Mouse (Mus musculus) neural tube, embryonic 14.5 days (tissue): ENCODE data around the gene Klhl26. TPM values are rescaled to one million over a fixed set of nuclear protein-coding genes. Genes with fewer than 3 reads are reported as not detected.

Experiments used
- ATAC-seq: fragments of 200-750 bp; cut with Nextera tagmentation; 2 replicates; pipeline ENCODE4 v1.8.0; 2017; ENCODE audit warnings: low read depth, mild to moderate bottlenecking, moderate TSS enrichment, moderate library complexity
- H3K27ac ChIP-seq: fragments of 300-500 bp; sonication (generic); 2 replicates; pipeline ENCODE4 v1.5.1; 2014; ENCODE audit warnings: low read depth, mild to moderate bottlenecking, control low read depth, low read length, moderate library complexity, mixed read lengths
- H3K27me3 ChIP-seq: fragments of 300-500 bp; sonication (generic); 2 replicates; pipeline ENCODE4 v1.6.1; 2014; ENCODE audit warnings: low read length; ENCODE audit not compliant: control insufficient read depth, insufficient read depth
- H3K36me3 ChIP-seq: fragments of 300-500 bp; sonication (generic); 2 replicates; pipeline ENCODE4 v1.6.1; 2014; ENCODE audit warnings: low read length, mixed read lengths; ENCODE audit not compliant: control insufficient read depth, insufficient read depth
- H3K4me1 ChIP-seq: fragments of 300-500 bp; sonication (generic); 2 replicates; pipeline ENCODE4 v1.6.1; 2014; ENCODE audit warnings: low read length; ENCODE audit not compliant: control insufficient read depth, insufficient read depth
- H3K4me2 ChIP-seq: fragments of 300-500 bp; sonication (generic); 2 replicates; pipeline ENCODE4 v1.6.1; 2014; ENCODE audit warnings: mild to moderate bottlenecking, low read depth, low read length, control low read depth
- H3K4me3 ChIP-seq: fragments of 300-500 bp; sonication (generic); 2 replicates; pipeline ENCODE4 v1.5.1; 2014; ENCODE audit warnings: low read depth, low read length, control low read depth, mixed read lengths
- H3K9ac ChIP-seq: fragments of 300-500 bp; sonication (generic); replicated peaks from 2 replicates; pipeline ENCODE4 v1.6.1; 2014; ENCODE audit warnings: low read depth, mild to moderate bottlenecking, control low read depth, low read length, mixed read lengths
- H3K9me3 ChIP-seq: fragments of 300-500 bp; sonication (generic); 2 replicates; pipeline ENCODE4 v1.6.1; 2016; ENCODE audit warnings: low read length; ENCODE audit not compliant: control insufficient read depth
- WGBS: fragments of 180-500 bp; shearing (Covaris S2); extraction: QIAGEN DNeasy Blood & Tissue Kit; methylation state at CpG from one replicate; pipeline ENCODE4 v1.1.7; 2014; 5-methylcytosine and 5-hydroxymethylcytosine counted together
- polyA plus RNA-seq: library from polyadenylated mRNA; unstranded; fragments of >200 nt; fragmentation: Nextera tagmentation; extraction: Ambion mirVana; gene quantifications from 2 replicates; pipeline ENCODE4 v1.2.1, GENCODE M21; 2014

Gene Klhl26
- polyA plus RNA-seq, 1 experiment from 2014 or later, result 29.4 TPM

DNA sequence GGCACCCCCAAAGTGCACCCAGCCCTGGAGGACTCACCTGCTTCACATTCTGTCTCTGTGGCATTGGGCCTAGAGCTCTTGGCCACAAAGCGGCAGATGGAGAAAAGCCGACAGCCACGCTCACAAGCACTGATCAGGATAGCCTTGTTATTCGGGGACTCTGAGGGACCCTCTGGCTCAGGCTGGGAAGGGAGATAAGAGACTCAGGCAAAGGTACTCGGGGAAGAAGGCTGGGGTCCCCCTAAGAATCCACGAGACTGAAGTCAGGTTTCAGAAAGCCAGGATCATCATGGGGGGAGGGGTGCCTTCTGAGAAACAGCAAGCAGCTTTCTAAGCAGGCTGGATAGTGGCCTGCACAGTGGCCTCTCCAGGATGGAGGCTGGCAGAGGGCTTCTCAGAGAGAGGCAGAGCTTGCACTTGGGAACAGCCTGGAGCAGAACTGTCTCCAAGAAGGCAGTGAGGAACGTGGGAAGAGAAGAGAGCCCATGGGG is 9.5 kb upstream of the Klhl26 start:
- WGBS, result 56% methylated on average over 7 of the region's 7 CpGs
- peaks cover 5% of the 10 kb centered on the region; the same call in 1 of the 2 replicates for H3K36me3 ChIP-seq
- no peak for ATAC-seq
- H3K4me3 ChIP-seq, result peak overlapping the region; percentile 57; the same call in 1 of the 2 replicates
- peaks cover 19% of the 10 kb centered on the region for H3K4me1 ChIP-seq
- peaks cover 44% of the 10 kb centered on the region for H3K27me3 ChIP-seq
- no peak overlapping the region for H3K27ac ChIP-seq
- H3K9ac ChIP-seq, result peak overlapping the region; percentile 78
- H3K4me2 ChIP-seq, result peak overlapping the region; percentile 75
- no peaks in the 10 kb centered on the region for H3K9me3 ChIP-seq

DNA sequence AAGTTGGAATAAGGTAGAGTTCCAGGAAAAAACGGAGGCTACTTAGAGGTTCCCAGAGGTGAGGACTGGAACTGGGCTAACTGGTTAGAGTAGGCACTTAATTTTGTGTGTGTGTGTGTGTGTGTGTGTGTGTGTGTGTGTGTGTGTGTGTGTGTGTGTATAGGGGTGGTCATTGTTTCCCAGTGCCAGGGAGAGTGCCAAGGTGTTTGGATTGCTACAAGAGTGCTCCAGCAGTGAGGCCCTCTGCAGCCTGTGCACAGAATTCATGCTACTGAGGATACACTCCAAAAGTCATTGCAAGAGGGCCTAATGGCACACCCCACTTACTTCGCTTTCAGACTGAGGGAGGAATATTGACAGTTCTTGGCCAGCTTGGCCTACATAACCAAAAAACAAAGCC is 6.2 kb upstream of the Klhl26 start:
- Histone ChIP-seq H3K27ac (no peak overlapping the region), H3K4me1 (peaks cover 11% of the 10 kb centered on the region; the same call in 1 of the 2 replicates), H3K27me3 (peaks cover 18% of the 10 kb centered on the region), H3K9ac (no peak overlapping the region), H3K4me3 (no peak overlapping the region), H3K4me2 (no peak overlapping the region), H3K36me3 (peaks cover 5% of the 10 kb centered on the region; the same call in 1 of the 2 replicates), H3K9me3 (no peaks in the 10 kb centered on the region)
- WGBS, result 69% methylated on average over 2 of the region's 2 CpGs
- ATAC-seq, result no peak

DNA sequence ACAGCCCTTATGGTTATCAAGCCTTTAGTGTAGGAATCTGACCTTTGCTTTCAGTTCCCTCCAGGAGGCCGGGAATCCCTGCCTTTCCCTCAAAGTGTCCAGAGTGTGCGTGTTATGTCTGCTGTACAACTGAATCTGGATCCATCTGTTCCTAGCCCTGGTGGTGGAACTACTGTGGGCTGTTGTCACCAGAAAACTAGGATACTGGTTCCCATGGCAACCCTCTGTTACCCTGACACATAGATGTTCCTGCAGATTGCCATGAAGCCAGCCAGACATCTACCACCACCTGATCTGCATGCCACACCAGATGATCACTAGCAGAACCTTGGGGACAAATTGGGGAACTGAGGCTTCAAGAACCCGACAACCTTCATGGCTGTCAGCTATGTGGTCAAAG is 5.1 kb upstream of the Klhl26 start:
- 79% methylated on average over 3 of the region's 3 CpGs for WGBS
- no peak overlapping the region for H3K27ac ChIP-seq
- peaks cover 10% of the 10 kb centered on the region; the same call in 1 of the 2 replicates for H3K4me1 ChIP-seq
- no peak overlapping the region for H3K9ac ChIP-seq
- H3K4me2 ChIP-seq, result no peak overlapping the region
- no peak for ATAC-seq
- H3K36me3 ChIP-seq, result peaks cover 5% of the 10 kb centered on the region; the same call in 1 of the 2 replicates
- H3K9me3 ChIP-seq, result no peaks in the 10 kb centered on the region
- no peak overlapping the region for H3K4me3 ChIP-seq
- peaks cover 16% of the 10 kb centered on the region for H3K27me3 ChIP-seq

DNA sequence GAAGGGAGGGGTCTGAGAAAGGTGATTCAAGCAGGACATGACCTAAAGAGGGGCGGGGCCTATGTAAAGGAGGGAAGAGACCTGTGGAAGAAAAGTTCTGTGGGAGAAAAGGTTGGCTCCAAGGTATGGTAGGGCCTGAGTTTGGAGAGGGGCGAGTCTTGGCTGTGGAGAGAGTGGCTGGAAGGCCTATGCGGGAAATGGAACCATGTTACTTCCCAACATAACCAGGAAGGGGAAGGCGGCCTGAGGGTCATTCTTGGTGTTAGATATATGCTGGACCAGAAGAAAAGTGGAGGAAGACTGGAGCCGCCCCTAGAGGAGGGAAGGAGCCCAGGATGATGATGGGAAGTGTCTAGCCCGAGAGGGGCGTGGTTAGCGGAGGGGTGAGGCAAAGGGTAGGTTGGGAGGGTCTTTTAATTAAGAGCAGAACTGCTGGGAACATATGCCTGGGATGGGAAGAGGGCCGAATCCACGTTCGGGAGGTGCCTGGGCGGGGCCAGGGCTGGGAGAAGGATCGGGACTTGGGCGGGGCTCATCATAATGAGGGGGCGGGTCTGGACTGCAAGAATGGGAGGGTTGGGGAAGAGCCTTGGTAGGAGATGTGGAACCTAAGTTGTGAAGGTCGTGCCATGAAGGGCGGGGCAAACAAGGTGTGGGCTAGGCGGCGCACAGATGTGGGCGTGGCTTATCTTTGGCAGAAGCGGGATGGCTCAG is 658 bp upstream of the Klhl26 start:
- H3K4me2 ChIP-seq, result peak overlapping the region; percentile 79
- no peak overlapping the region for H3K9ac ChIP-seq

DNA sequence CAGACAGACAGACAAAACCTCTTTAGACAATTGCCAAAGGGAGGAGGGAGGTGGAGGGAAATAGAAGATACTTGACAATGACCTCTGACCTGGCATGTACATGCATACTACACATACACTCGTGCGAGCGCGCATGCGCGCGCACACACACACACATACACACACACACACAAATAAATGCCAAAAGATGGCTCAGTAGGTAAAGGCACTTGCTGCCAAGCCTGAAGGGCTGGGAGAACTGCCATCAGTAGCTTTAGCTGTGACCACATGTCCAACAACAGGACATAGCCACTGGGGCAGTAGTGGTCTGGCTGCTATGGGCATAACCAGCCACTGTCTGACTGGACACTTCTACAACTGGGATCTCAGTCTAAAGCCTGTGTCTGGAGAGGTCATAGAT is 4.9 kb downstream of the Klhl26 start:
- H3K9ac ChIP-seq, result no peak overlapping the region
- no peak overlapping the region for H3K4me2 ChIP-seq
- 97% methylated on average over 7 of the region's 7 CpGs for WGBS
- H3K4me3 ChIP-seq, result no peak overlapping the region
- peaks cover 9% of the 10 kb centered on the region for H3K4me1 ChIP-seq
- H3K27me3 ChIP-seq, result no peaks in the 10 kb centered on the region
- no peak for ATAC-seq
- no peaks in the 10 kb centered on the region for H3K36me3 ChIP-seq
- no peak overlapping the region for H3K27ac ChIP-seq
- no peaks in the 10 kb centered on the region for H3K9me3 ChIP-seq

More for the DNA sequence above, 658 bp upstream of the Klhl26 start:
- peak overlapping the region; percentile 77 for H3K4me3 ChIP-seq
- no peak overlapping the region for H3K27ac ChIP-seq
- peak; percentile 55 for ATAC-seq
- 0 out of 2 replicates have a peak, but pooled peaks cover 2% of the 10 kb centered on the region for H3K27me3 ChIP-seq
- H3K4me1 ChIP-seq, result peaks cover 11% of the 10 kb centered on the region
- WGBS, result 2% methylated on average over 21 of the region's 21 CpGs
- no peaks in the 10 kb centered on the region for H3K9me3 ChIP-seq
- H3K36me3 ChIP-seq, result no peaks in the 10 kb centered on the region

DNA sequence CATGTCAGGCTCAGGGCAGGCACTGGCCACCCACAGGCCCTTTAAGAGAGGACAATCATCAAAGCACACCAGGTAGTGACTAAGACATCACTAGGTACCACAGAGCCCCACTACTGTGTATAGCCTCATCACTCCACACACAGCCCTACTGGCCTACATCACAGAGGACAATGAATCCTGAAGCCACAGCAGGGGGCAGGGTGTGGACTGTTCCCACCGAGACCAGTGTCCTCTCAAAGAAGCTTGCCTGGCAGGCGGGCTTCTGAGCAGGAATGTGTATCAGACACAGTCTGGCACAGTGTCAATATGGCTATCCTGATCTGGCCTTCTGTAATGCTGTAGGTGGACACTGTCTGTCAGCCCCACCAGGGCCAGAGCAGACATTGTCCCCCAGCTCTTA is 6.8 kb downstream of the Klhl26 start:
- H3K27ac ChIP-seq, result no peak overlapping the region

DNA sequence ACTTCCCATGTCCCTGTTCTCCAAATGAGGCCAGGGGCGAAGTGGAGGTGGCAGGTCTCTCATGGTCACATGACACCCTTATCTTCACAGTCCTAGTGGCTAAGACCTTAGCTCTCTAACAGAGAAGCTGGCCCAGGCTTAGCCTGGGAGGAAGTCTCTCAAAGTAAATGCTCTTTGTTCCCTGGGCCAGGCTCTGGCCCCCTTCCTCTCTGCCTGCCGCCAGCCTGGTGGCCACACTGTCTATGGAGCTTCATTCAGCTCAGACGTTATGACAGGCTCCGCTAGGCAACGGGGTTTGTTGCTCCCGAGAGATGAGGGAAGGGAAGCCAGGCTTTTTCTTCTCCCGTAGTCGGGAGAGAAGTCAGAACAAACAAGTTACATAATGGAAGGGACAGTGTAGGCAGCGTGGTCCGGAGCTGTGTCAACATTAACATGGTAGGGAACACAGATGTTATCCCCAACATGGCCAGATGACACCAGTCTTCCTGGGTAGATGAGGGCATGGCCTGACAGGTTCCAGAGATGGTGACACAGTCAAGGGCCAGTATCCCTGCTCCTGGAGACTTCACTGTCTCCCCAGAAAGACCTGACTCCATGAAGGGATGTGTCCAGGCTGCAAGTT is 7.4 kb downstream of the Klhl26 start:
- ATAC-seq, result peak; percentile 31; the same call in 1 of the 2 replicates
- no peaks in the 10 kb centered on the region for H3K9me3 ChIP-seq
- no peak overlapping the region for H3K9ac ChIP-seq
- no peak overlapping the region for H3K27ac ChIP-seq
- H3K27me3 ChIP-seq, result no peaks in the 10 kb centered on the region
- H3K4me1 ChIP-seq, result no peaks in the 10 kb centered on the region
- no peak overlapping the region for H3K4me2 ChIP-seq
- WGBS, result 46% methylated on average over 10 of the region's 10 CpGs
- H3K4me3 ChIP-seq, result no peak overlapping the region
- no peaks in the 10 kb centered on the region for H3K36me3 ChIP-seq

More for the DNA sequence above, 6.8 kb downstream of the Klhl26 start:
- Histone ChIP-seq H3K9me3 (no peaks in the 10 kb centered on the region), H3K27me3 (no peaks in the 10 kb centered on the region), H3K4me1 (no peaks in the 10 kb centered on the region), H3K36me3 (no peaks in the 10 kb centered on the region), H3K4me3 (no peak overlapping the region), H3K9ac (no peak overlapping the region), H3K4me2 (no peak overlapping the region)
- no peak for ATAC-seq
- WGBS, result 54% methylated on average over 2 of the region's 2 CpGs

DNA sequence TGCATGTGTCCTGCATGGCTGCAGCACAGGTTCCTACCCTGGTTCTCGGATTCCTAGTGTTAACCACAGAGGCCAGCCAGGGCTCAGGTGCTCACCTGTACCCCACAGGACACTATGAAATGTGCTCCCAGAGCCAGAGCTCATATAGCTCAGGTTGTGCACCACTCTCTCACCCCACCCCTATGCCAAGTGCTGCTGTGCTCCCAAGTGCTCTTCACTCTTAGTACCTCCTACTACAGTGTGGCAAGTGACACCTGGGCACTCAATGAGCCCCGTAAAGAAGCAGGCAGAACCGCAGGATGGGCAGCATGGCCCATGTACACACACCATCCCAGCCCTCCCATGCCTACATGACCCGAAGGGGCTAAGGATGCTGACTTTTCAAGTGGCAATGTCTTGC is 8.0 kb downstream of the Klhl26 start:
- Histone ChIP-seq H3K27me3 (no peaks in the 10 kb centered on the region), H3K4me3 (no peak overlapping the region), H3K27ac (no peak overlapping the region), H3K9ac (no peak overlapping the region), H3K9me3 (no peaks in the 10 kb centered on the region), H3K4me2 (no peak overlapping the region), H3K4me1 (no peaks in the 10 kb centered on the region), H3K36me3 (no peaks in the 10 kb centered on the region)
- no peak for ATAC-seq
- 94% methylated on average over 4 of the region's 4 CpGs for WGBS

DNA sequence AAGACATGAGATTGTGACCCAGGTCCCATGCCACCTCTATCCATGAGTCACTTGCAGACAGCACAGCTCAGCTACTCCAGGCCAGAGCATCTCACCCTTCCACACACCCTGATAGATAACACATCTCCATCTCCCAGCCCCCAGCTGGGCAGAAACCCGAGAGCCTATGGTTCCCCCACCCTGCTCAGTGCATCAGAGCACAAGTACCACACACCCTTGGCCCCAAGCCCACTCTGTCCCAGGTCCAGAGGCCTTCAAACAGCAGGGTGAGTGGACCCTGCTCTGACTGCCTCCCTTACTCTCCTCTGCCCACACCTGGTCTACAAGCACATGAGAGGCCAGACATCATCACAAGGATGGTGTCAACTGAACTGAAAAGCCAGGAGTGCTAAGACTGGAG is 8.9 kb downstream of the Klhl26 start:
- 64% methylated on average over 1 of the region's 1 CpGs for WGBS
- no peak overlapping the region for H3K27ac ChIP-seq
- no peaks in the 10 kb centered on the region for H3K36me3 ChIP-seq
- H3K4me1 ChIP-seq, result no peaks in the 10 kb centered on the region
- no peaks in the 10 kb centered on the region for H3K9me3 ChIP-seq
- no peak overlapping the region for H3K9ac ChIP-seq
- H3K27me3 ChIP-seq, result no peaks in the 10 kb centered on the region
- no peak for ATAC-seq
- H3K4me3 ChIP-seq, result no peak overlapping the region
- no peak overlapping the region for H3K4me2 ChIP-seq
